Mouse (Mus musculus): ENCODE results near the gene Gm10842. TPM values are rescaled to one million over a fixed set of nuclear protein-coding genes. Genes with fewer than 3 reads are reported as not detected.

The Gm10842 gene
- total RNA-seq (2023; ENCODE audit: inconsistent age) = not detected in 4 replicates

GRCm38 (mm10) chr11:105146593-105146992, at the start of gene Gm10842:
Gene Gm10842 (plus strand): TSS chr11:105146893.

GRCm38 (mm10) chr11:105125735-105126519, 20.8 kb upstream of the Gm10842 start, which contains the start of gene Mettl2:
Gene Mettl2 (plus strand): TSS chr11:105126425.

GRCm38 (mm10) chr11:105178516-105178915, 31.8 kb downstream of the Gm10842 start, which contains the start of gene Tlk2:
Gene Tlk2 (plus strand): TSS chr11:105178807.

Other genes starting within 250 kb of the Gm10842 start
- gene Efcab3, start 83.3 kb upstream of the Gm10842 start, total RNA-seq (2023; ENCODE audit: inconsistent age) = not detected in 4 replicates
- 28.9 to 32.9 TPM (median 30.5 TPM) in 4 replicates for gene Mettl2, start 20.5 kb upstream of the Gm10842 start, total RNA-seq (2023; ENCODE audit: inconsistent age)
- 61.0 to 80.6 TPM (median 75.1 TPM) in 4 replicates for gene Tlk2, start 31.9 kb downstream of the Gm10842 start, total RNA-seq (2023; ENCODE audit: inconsistent age)
- gene Mrc2, start 145.8 kb downstream of the Gm10842 start, total RNA-seq (2023; ENCODE audit: inconsistent age) = not detected in 4 replicates

All from B cell, adult (primary cell).